Mouse (Mus musculus) heart, embryonic 14.5 days (tissue): ENCODE measurements around the gene Lrch2. TPM values are rescaled to one million over a fixed set of nuclear protein-coding genes. Genes with fewer than 3 reads are reported as not detected.
"Not testable (repeated sequence)": the region's sequence is repeated elsewhere in the genome, so short reads cannot be mapped to it uniquely, and the experiment has no call there.

Experiments
- ATAC-seq: fragments of 200-750 bp; cut with Nextera tagmentation; 2 replicates; pipeline ENCODE4 v1.8.0; 2017; ENCODE audit warnings: low read depth, moderate TSS enrichment; ENCODE audit not compliant: insufficient number of reproducible peaks, insufficient read depth, low FRiP score
- H3K27ac ChIP-seq, 2 experiments: fragments of 200-500 bp in 1 of 2; fragments of 300-500 bp in 1 of 2; sonication (generic) in 1 of 2; replicated peaks in 1 of 2; 2 replicates each; pipeline ENCODE4 v1.5.1; 2012 to 2014; ENCODE audit warnings: low read depth in 2 of 2, low read length in 2 of 2, control low read depth in 1 of 2, mild to moderate bottlenecking in 1 of 2, mixed read lengths in 1 of 2; ENCODE audit not compliant: control insufficient read depth in 1 of 2, insufficient read depth in 1 of 2
- H3K27me3 ChIP-seq: fragments of 300-500 bp; sonication (generic); 2 replicates; pipeline ENCODE4 v1.6.1; 2014; ENCODE audit warnings: mild to moderate bottlenecking, low read length, control low read depth; ENCODE audit not compliant: control insufficient read depth, insufficient read depth
- H3K36me3 ChIP-seq: fragments of 300-500 bp; sonication (generic); 2 replicates; pipeline ENCODE4 v1.6.1; 2014; ENCODE audit warnings: mild to moderate bottlenecking, control low read depth, low read length, mixed read lengths; ENCODE audit not compliant: control insufficient read depth, insufficient read depth
- H3K4me1 ChIP-seq, 2 experiments: fragments of 200-500 bp in 1 of 2; fragments of 300-500 bp in 1 of 2; sonication (generic) in 1 of 2; 2 replicates each; pipeline ENCODE4 v1.6.1; 2012 to 2014; ENCODE audit warnings: low read length in 2 of 2, control low read depth in 1 of 2, mixed read lengths in 1 of 2; ENCODE audit not compliant: control insufficient read depth in 2 of 2, insufficient read depth in 2 of 2
- H3K4me2 ChIP-seq: fragments of 300-500 bp; sonication (generic); 2 replicates; pipeline ENCODE4 v1.6.1; 2014; ENCODE audit warnings: mild to moderate bottlenecking, low read length
- H3K4me3 ChIP-seq, 2 experiments: fragments of 200-500 bp in 1 of 2; fragments of 300-500 bp in 1 of 2; sonication (generic) in 1 of 2; 2 replicates each; pipeline ENCODE4 v1.5.1; 2012 to 2014; ENCODE audit warnings: low read length in 2 of 2, mild to moderate bottlenecking in 2 of 2, control low read depth in 1 of 2, low read depth in 1 of 2, moderate library complexity in 1 of 2; ENCODE audit not compliant: control insufficient read depth in 1 of 2, insufficient read depth in 1 of 2
- H3K9ac ChIP-seq: fragments of 300-500 bp; sonication (generic); 2 replicates; pipeline ENCODE4 v1.6.1; 2014; ENCODE audit warnings: mild to moderate bottlenecking, low read length
- H3K9me3 ChIP-seq: fragments of 300-500 bp; sonication (generic); 2 replicates; pipeline ENCODE4 v1.6.1; 2016; ENCODE audit warnings: low read length, control low read depth; ENCODE audit not compliant: control insufficient read depth
- WGBS: fragments of 180-500 bp; shearing (Covaris S2); extraction: QIAGEN DNeasy Blood & Tissue Kit; methylation state at CpG from one replicate; pipeline ENCODE4 v1.1.7; 2014; 5-methylcytosine and 5-hydroxymethylcytosine counted together
- polyA plus RNA-seq: library from polyadenylated mRNA; unstranded; fragments of >200 nt; fragmentation: Nextera tagmentation; extraction: Ambion mirVana; gene quantifications from 2 replicates; pipeline ENCODE4 v1.2.1, GENCODE M21; 2014

Lrch2 gene
- polyA plus RNA-seq, 1 experiment from 2014 or later, result 4.9 TPM

- ATAC-seq, result no peak
- Histone ChIP-seq H3K36me3 (no peaks in the 10 kb centered on the region), H3K4me1 (no peaks in the 10 kb centered on the region), H3K4me3 (no peak overlapping the region), H3K9me3 (no peaks in the 10 kb centered on the region), H3K4me2 (no peak overlapping the region), H3K9ac (no peak overlapping the region), H3K27ac (no peak overlapping the region), H3K27me3 (no peaks in the 10 kb centered on the region)
- 71% methylated on average over 2 of the region's 2 CpGs for WGBS
Observed at GRCm38 (mm10) chrX:147489551-147489950, 64.3 kb downstream of the Lrch2 start.

GRCm38 (mm10) chrX:147453610-147454009, 100.3 kb downstream of the Lrch2 start, which contains the start of gene Vmn1r239-ps:
Vmn1r239-ps (minus strand) TSS chrX:147453710.
- ATAC-seq, H3K27ac ChIP-seq, H3K9me3 ChIP-seq, H3K4me1 ChIP-seq, H3K4me3 ChIP-seq, H3K27me3 ChIP-seq, H3K4me2 ChIP-seq, H3K9ac ChIP-seq, H3K36me3 ChIP-seq: not testable (repeated sequence)
- 63% methylated on average over 1 of the region's 1 CpGs for WGBS

- Histone ChIP-seq H3K4me3 (no peak overlapping the region), H3K27ac (no peak overlapping the region), H3K36me3 (no peaks in the 10 kb centered on the region), H3K9me3 (no peaks in the 10 kb centered on the region), H3K27me3 (no peaks in the 10 kb centered on the region), H3K9ac (no peak overlapping the region), H3K4me1 (no peaks in the 10 kb centered on the region), H3K4me2 (no peak overlapping the region)
- ATAC-seq, result no peak
- 78% methylated on average over 4 of the region's 4 CpGs for WGBS
Observed at GRCm38 (mm10) chrX:147443386-147443785, 110.5 kb downstream of the Lrch2 start.

GRCm38 (mm10) chrX:147435400-147435799, 118.5 kb downstream of the Lrch2 start:
- Histone ChIP-seq H3K4me3 (no peak overlapping the region), H3K27ac (no peak overlapping the region), H3K9ac (no peak overlapping the region), H3K36me3 (no peaks in the 10 kb centered on the region), H3K9me3 (no peaks in the 10 kb centered on the region), H3K4me2 (no peak overlapping the region), H3K4me1 (no peaks in the 10 kb centered on the region), H3K27me3 (no peaks in the 10 kb centered on the region)
- WGBS, result 56% methylated on average over 2 of the region's 2 CpGs
- ATAC-seq, result no peak

GRCm38 (mm10) chrX:147429753-147430152, 124.1 kb downstream of the Lrch2 start:
- H3K9me3 ChIP-seq, result no peaks in the 10 kb centered on the region
- H3K4me2 ChIP-seq, result no peak overlapping the region
- WGBS, result 36% methylated on average over 1 of the region's 1 CpGs
- no peak overlapping the region for H3K27ac ChIP-seq
- no peaks in the 10 kb centered on the region for H3K4me1 ChIP-seq
- H3K4me3 ChIP-seq, result no peak overlapping the region
- ATAC-seq, result no peak
- no peaks in the 10 kb centered on the region for H3K36me3 ChIP-seq
- H3K9ac ChIP-seq, result no peak overlapping the region
- no peaks in the 10 kb centered on the region for H3K27me3 ChIP-seq

GRCm38 (mm10) chrX:147429129-147429528, 124.8 kb downstream of the Lrch2 start, which contains the start of gene Il13ra2:
Il13ra2 (minus strand) TSS chrX:147429192.
- Histone ChIP-seq H3K27me3 (no peaks in the 10 kb centered on the region), H3K9ac (no peak within 1 kb of the TSS), H3K4me3 (no peak within 1 kb of the TSS), H3K4me2 (no peak within 1 kb of the TSS), H3K4me1 (no peaks in the 10 kb centered on the region), H3K27ac (no peak within 1 kb of the TSS), H3K9me3 (no peaks in the 10 kb centered on the region), H3K36me3 (no peaks in the 10 kb centered on the region)
- ATAC-seq, result no peak
- WGBS, result 41% methylated on average over 1 of the region's 1 CpGs

Other genes starting within 250 kb of the Lrch2 start
- gene Il13ra2, start 124.9 kb downstream of the Lrch2 start, polyA plus RNA-seq, result not detected in 2 replicates
- not detected in 2 replicates for gene Vmn1r239-ps, start 100.4 kb downstream of the Lrch2 start, polyA plus RNA-seq
- not detected in 2 replicates for gene Gm15128, start 211.9 kb upstream of the Lrch2 start, polyA plus RNA-seq